Mouse (Mus musculus): ENCODE results near the gene Vps9d1.
"Not testable (repeated sequence)": the region's sequence is repeated elsewhere in the genome, so short reads cannot be mapped to it uniquely, and the experiment has no call there.

Vps9d1 gene

DNA sequence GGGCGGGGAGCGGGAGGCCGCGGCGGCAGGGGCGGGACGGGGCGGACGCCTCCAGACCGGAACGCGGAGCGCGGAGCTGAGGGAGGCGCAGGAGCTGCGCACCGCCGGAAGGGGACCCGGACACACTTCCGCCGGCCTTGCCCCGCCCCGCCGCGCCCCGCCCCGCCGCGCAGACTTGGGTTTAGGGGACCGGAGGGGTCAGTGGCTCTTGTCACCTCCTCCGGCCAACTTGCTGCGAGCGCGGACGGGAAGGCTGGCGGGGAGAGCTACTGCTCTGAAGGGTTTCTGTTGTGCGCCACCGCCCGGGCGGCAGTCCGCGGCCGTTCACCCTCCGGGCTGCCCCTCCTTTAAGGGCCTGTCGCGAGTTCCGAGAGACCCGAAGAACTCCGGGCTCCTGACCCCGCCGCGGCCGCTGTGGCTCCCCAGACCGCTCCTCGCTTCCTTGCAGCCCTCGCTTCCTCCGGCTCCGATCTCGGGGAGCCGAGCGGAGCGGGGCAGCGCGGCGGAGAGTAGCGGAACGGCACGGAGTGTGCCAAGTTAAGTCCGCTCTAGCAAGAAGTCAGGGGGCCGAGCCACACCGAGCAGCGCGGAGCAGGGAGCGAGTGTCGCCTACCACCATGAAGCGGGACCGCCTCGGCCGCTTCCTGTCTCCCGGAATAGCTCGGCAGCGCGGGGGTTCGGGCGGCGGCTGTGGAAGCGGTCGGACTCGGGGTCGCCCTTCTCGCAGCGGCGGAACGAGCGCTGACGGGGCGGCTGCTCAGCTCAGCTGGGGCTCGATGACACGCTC is at the start of gene Vps9d1, which contains the start of gene Zfp276:
Gene Vps9d1 (minus strand): TSS at position 250 of the 787 bp plus-strand sequence.
Gene Zfp276 (plus strand): TSS at position 97 of the 787 bp plus-strand sequence.
- in situ Hi-C loops (cut with MboI, MseI), result no loop called here

DNA sequence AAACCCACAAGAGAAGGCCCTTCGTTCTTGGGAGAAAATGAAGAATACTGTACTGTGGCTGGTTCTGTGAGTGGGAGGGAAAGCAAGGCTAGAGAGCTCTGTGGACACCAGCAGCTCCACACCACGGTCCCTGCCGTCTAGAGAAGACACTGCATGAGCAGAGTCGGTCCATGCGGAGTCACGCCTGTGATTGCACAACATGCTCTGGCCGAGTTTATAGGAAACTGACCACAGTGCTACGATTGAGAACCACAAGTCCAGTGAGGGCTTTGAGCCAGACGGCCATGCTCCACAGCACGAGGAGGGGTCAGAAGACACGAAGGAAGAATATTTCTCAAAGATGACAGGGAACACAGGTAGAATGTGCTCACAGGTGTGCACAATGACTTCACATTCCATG is 44.2 kb upstream of the Vps9d1 start:
- in situ Hi-C loops (cut with MboI, MseI), result no loop called here

DNA sequence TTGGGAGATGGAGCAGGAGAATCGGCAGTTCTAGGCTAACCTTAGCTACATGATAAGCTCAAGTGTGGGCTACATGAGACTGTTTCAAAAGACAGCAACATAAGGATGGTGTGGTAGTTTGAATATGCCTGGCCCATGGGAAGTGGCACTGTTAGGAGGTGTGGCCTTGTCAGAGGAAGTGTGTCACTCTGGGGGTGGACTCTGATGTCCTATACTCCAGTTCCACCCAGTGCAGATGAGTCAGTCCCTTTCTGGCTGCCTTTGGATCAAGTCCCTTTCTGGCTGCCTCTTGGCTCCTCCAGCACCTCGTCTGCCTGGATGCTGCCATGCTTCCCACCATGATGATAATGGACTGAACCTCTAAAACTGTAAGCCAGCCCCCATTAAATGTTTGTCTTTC is 38.6 kb upstream of the Vps9d1 start:
- in situ Hi-C loops (cut with MboI, MseI), result no loop called here

DNA sequence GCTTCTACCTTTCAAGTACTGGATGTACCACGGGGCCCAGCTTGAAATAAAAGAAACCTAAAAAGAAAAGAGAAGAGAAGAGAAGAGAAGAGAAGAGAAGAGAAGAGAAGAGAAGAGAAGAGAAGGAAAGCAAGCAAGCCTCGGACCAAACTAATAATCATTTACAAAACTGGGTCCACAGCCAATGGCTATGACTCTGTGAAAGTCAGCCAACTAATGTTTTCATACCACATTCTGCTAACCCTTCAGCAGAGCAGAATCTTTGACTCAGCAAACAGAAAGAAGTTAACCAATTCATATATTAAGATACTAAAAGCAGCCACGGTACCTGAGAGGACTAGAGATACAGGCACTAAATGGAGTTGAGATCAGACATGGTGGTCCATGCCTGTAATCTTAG is 38.1 kb upstream of the Vps9d1 start:
- in situ Hi-C loops (cut with MboI, MseI), result no loop called here

DNA sequence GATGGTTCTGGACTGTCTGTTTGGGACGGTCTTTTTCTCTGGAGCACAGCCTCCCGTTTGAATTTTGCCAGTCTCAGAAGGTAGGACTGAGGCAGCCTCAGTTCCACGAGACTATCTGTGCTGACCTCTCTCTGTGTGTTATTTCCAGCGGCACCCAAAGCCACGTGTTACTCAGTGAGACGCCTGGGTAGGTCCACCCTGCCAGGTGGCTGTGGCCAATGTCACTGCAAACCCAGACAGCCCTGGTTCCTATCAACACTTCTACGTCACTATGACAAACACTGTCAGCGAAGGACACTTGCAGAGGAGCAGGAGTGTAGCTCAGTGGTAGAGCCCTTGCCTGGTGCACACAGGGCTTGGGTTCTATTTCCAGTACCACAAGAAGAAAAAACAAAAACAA is 37.6 kb upstream of the Vps9d1 start:
- in situ Hi-C loops (cut with MboI, MseI), result no loop called here

DNA sequence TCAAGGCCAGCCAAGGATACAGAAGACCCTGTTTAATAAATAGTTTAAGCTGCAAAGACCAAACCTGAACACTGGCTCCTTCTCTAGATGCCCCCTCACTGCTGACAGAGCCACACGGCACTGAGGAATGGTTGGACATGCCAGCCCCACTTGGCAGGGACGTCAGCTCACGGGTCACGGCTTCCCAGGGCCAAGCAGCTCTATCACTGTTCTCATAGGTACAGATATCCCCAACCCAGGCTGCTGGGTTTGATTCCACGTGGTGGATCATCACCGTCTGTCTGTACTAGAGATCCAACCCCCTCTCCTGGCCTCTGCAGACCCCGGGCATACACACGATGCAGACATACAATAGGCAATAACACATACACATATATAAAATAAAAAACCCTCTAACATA is 36.5 kb upstream of the Vps9d1 start:
- in situ Hi-C loops (cut with MboI, MseI), result no loop called here

DNA sequence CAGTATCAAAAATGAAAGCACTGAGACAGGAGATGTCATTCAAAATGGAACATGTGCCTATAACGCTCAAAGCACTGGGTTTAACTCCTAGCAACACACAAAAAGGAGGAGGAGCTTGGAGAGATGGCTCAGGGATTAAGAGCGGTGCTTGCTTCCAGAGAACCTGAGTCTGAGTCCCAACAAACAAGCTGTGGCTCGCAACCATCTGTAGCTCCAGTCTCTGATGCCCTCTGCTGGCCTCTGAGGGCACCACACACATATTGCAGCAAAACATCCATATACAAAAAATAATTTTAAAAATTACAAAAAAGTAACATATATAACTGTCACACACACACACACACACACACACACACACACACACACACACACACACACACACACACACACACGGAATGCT is 36.0 kb upstream of the Vps9d1 start:
- in situ Hi-C loops (cut with MboI, MseI), result no loop called here

DNA sequence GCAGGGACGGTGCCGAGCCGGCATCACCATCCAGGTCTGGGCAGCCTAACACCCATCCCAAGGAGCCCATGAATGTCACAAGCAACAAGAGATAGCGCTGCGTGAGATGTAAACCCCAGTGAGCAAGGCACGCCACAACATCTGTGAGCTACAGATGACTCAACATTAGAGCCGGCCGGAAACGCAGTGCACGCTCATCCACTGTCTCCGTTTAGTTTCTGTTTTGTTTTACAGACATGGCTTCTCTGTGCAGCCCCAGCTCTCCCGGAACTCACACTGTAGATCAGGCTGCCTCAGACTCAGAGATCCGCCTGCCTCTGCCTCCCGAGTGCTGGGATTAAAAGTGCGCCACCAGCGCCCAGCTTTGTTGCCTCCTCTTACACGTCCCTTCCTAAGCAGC is 33.2 kb upstream of the Vps9d1 start:
- in situ Hi-C loops (cut with MboI, MseI), result no loop called here

DNA sequence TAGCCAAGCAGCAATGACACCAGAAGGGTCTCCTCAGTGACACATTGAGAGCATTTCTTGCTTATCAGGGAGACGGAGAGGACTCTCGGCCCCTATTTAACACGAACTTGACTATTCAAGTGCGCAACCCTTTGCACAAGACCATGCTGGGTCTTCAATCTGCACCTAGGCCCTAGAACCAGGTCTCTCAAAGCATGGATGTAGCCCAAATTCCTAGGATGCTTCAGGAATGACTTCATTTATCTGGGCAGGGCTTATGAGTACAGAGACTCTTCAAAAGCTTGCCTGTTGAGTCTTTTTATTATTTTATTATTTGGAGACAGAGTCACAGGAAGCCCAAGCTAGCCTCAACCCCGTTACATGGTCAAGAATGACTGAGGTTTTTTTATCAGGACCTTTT is 30.3 kb upstream of the Vps9d1 start:
- in situ Hi-C loops (cut with MboI, MseI), result no loop called here

DNA sequence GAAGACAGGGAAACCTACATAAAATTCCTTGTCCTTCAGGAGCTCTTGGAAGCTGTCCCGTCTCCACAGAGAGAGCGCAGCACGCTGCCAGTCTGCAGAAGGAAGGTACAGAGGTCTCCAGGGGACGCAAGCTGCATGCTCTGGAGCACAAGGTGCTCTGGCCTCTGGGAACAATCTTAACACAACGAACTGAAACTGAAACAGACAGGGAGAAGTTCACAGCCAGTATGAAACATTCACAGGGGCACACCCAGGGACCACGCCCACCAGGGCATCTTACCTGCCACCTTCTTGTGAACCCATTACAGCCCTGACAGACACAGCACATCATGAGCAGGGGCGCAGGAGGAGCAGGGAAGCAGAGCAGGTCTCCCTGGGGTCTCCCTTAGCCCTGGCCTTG is 29.8 kb upstream of the Vps9d1 start:
- in situ Hi-C loops (cut with MboI, MseI), result no loop called here

DNA sequence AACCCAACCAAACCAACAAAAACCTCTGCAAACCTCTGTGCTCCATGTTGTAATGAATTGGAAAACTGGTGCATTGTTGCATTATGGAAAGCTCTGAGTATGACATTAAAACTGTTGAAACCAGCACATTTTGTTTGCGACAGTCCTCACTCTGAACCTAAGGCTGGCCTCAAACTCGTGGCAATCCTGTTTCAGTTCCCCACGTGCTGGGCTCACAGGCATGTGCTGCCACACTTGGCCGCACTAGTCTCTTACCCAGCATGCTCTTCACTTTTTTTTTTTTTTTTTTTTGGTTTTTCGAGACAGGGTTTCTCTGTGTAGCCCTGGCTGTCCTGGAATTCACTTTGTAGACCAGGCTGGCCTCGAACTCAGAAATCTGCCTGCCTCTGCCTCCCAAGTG is 28.8 kb upstream of the Vps9d1 start:
- in situ Hi-C loops (cut with MboI, MseI), result not testable (repeated sequence)

DNA sequence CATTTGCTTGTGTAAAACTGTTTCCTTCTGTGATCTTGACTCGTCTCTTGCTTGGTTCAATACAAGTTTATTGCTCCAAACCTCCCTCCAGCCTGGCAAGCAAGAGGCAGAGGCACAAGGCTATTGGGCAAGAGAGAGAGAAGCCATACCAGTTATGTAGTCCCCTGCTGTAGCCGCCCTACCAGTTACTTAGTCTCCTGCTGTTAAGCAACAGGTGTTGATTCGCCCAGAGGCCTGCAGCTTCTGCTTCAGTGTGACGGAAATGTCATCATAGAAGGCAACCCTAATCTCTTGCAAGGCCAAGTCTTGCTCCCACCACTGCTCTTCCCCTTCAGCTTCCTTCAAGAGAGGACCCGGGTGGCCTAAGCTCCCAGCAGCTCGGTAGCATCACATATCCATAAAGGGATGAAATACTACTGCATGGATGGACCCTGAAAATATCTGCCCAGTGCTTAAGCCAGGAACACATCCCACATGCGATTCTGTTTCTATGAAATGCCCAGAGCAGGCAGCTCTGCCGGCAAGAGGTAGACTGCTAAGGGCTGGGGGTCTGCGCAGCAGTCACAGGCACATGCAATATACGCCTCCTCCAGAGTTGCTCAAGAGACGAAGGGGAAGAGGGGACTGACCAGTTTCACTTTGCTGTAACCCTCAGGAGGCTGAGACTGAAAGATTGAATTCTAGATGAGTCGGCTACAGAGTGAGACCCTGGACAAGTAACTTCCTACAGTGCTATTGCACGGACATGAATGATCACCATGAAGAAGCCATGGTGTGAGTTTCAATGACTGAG is 26.4 kb upstream of the Vps9d1 start:
- in situ Hi-C loops (cut with MboI, MseI), result no loop called here

DNA sequence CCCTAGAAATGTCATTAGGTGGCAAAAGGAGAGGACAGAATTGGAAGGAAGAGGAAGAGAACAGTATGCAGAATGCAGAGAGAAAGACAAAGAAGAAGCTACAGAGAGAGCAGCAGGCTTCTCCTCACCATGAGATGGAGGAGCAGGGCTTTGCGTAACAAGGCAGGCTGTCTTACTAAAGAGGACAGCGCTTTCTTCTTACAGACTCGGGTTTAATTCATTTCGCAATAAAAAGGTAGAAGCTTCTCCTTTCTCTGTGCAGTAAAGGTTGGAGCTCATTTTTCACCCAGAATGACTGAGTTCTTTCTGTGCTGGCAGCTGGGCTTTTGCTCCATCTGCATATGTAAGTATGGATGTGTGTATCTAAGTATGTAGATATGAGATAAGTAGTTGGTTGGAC is 25.7 kb upstream of the Vps9d1 start:
- in situ Hi-C loops (cut with MboI, MseI), result no loop called here

DNA sequence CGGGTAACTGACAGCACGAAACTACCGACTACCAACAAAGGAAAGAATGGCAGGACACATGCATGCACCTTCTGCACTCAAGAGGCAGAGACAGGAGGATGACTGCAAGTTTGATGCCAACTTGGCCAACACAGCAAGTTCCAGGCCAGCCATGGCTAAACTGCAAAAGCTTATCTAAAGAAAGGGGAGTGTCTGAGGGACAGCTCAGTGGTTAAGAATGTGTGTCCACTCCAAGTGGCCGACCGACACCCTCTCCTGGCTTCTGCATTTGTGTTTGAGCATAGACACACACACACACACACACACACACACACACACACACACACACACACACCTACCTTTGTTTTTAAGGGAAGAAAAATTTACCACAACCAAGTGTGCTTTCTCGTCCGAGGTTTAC is 24.3 kb upstream of the Vps9d1 start:
- in situ Hi-C loops (cut with MboI, MseI), result no loop called here

DNA sequence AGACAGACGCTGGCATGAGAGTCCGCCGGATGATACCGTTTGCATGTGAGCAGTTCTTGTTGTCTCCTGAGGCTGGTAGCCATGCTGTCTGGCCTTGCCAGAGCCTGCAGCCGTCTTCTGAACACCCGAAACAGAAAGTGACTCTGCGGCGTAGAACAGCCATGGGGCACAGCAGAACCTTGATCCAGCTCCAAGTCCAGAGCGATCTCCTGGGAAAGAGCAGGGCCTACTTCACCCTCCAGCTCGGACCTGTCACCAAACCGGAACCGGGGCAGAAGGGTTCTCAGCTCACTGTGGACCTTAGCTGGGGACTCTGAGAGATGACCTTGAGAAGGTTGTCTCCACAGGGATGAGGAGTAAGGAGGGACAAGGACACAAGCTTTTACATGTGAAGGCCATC is 20.9 kb upstream of the Vps9d1 start:
- in situ Hi-C loops (cut with MboI, MseI), result no loop called here

DNA sequence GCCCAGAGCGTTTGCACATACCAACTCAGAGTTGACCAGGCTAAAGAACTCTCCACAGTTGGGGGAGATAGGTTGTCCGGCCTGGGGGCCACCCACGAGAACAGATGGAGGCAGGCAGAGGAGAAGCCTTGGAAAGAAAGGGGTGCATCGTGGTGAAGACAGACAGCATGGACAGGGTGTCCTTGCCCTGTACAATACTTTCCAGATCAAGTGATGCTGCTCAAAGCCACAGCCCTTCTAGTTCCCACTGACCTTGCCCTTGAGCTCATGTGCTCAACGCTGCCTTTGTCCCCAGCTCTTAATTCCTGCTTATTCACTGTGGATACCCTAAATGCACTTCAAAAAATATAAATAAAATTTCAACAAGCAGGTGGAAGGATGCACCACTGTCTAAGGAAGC is 20.3 kb upstream of the Vps9d1 start:
- in situ Hi-C loops (cut with MboI, MseI), result no loop called here

DNA sequence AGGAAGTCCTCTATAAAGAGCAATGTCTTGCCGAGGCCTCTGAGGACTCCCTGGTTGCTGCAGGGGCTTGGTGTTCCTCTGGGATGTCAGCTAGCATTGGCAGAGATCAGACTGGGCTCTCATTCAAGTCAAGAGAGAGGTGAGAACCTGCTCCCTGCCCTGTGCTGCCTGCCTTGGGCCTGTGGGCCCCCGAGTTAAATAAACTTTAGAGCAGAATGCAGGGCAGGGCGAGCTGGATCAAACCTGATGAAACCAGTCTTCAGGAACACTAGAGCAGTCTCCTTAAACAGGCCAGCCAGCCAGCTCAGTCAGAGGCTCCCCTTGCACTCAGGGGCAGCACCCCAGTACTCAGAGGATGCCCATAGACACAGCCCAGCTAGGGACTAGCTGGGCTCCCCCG is 17.8 kb upstream of the Vps9d1 start:
- in situ Hi-C loops (cut with MboI, MseI), result no loop called here

DNA sequence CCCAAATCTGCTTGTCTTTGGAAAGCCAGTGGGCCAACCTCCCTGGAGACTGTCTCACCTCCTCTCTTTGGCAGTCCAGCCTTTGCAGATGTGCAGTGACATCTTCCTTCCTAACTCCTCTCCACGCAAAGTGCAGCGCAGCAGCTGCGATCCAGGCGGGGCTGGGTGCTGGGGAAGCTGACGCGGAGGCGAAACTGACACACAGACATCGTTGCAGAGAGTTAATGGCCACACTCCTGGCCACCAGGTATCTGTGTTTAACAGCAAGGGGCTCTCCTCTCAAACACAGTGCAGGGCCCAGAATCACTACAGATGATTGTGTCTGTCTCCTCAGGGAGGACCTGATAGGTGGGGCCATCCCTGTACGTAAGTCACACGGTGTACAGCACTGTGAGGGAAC is 17.0 kb upstream of the Vps9d1 start:
- in situ Hi-C loops (cut with MboI, MseI), result no loop called here

DNA sequence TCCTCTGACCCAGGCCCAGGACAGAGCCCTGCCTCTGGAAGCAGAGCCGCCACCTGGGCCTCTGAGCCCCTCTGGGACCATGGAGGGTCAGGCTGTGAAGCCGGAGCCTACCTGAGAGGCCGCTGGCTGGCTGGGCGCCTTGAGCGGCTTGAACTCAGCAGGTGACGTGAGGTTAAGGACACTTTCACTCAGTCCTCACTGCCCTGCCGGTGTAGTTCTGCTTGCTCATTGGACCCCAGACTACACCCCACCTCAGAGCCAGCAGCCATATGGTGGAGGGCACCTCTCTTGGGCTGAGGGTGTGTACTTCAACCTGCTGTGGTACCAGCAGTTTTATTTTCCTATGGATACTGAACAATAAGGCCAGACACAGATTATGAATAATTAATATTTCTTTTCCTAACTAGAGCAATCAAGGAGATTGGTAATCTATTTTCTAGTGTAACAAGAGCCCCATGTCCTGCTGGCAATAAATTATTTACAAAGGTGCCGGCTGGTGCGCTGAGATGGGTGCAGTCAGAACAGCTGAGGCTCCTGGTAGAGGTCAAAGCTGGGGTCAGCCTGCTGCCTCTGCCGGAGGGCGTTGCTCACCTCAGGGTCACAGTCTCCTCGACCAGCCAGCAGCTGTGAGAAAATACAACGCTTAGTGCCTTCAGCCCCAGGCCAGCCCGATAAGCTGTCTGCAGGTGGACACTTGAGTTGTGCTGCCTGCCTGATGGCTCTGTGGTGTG is 13.9 kb upstream of the Vps9d1 start:
- in situ Hi-C loops (cut with MboI, MseI), result no loop called here

DNA sequence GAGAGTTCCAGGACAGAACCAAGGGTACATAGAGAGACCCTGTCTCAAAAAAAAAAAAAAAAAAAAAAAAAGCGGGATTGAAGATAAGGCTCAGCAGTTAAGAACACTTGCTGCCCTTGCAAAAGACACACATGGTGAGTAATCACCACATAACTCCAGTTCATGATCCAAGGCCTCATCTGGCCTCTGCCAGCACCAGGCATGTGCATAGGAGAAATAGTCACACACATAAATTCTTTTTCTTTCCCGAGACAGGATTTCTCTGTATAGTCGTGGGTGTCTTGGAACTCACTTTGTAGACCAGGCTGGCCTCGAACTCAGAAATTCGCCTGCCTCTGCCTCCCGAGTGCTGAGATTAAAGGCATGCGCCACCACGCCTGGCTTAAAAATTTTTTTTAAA is 3.4 kb upstream of the Vps9d1 start:
- in situ Hi-C loops (cut with MboI, MseI), result not testable (repeated sequence)

DNA sequence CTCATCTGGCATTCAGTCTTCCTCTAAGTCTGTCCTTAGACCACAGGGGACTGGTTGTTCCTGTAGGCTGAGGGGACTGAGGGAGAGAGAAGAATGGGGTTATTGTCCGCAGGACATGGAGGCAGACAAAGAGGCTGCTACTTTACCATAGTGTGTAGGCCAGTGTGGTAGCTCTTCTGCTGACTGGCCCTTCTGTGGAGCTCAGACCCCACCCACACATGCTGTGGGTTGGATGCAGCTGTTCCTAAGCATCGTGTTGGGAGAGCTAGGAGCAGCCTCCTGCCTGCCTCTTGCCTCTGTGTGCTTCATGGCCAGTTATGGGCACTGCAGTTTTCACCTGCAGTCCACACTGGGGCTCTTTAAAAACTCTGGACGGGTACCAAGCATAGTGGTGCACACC is 3.0 kb upstream of the Vps9d1 start:
- in situ Hi-C loops (cut with MboI, MseI), result no loop called here

DNA sequence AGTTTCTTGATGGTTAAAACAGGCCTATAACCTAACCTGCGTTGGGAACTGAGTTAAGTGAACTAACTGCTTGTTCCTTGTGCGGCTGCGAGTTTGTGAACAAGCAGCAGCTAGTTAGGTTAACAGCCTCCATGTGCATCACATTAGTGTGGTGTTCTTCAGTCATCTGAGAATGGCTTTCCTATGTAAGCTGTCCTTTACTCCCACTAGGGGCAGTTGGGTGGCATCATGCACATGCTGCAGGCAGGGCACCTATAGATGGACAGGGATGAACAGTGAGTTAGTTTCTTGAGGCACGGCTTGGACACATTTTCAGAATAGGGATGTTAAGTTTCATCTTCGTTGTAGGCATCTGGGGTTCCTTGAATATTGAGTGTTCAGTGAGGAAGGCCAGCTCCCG is 1.0 kb upstream of the Vps9d1 start:
- in situ Hi-C loops (cut with MboI, MseI), result no loop called here

All from T-helper 17 cell (primary cell).